Mouse (Mus musculus) embryonic fibroblast, embryonic 13.5 days (primary cell): ENCODE measurements at regions not wholly inside any gene's neighbourhood (a gene's known extent, or its start where the extent isn't known, plus 50 kb on each side); places are given as distances from the start of the nearest gene placed in this dataset.

Source experiments
- CTCF ChIP-seq: IDR thresholded peaks from 2 replicates; pipeline ENCODE4 v1.5.1; 2011; ENCODE audit warnings: mild to moderate bottlenecking, control low read depth, low read length, moderate library complexity, borderline replicate concordance; ENCODE audit not compliant: insufficient read depth
- POLR2A ChIP-seq: IDR thresholded peaks from 2 replicates; pipeline ENCODE4 v1.6.1; 2011; ENCODE audit warnings: low read depth, mild to moderate bottlenecking, control low read depth, low read length, moderate library complexity

DNA sequence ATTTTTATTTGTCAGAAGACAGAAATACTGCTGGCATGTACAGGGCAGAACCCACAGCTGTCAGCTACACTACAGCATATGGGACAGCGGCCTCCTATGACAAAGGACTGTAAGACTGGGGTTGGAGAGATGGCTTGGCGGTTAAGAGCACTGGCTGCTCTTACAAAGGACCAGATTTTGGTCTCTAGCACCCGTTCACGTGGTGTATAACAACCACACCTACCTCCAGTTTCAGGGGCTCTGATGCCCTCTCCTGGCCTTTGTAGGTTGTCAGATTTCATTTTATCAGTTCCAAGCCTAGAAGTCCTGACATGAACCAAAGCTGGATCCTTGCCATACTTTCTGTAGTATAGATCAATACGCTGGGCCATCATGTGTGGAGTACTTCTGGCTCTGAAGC is 54.9 kb upstream of the Elk3 start:
- TF ChIP-seq POLR2A = no peak
- no peak for TF ChIP-seq CTCF
